Mouse (Mus musculus): ENCODE results near the gene Cacul1. TPM values are rescaled to one million over a fixed set of nuclear protein-coding genes. Genes with fewer than 3 reads are reported as not detected.

Cacul1 gene
- polyA plus RNA-seq, 1 experiment from 2014 or later, result 18.6 TPM

- WGBS, result 92% methylated on average over 3 of the region's 3 CpGs
- ATAC-seq (ENCODE audit: insufficient number of reproducible peaks, low FRiP score, low TSS enrichment, low read depth), result no peak
- Histone ChIP-seq H3K27me3 (no peaks in the 10 kb centered on the region), H3K4me1 (no peaks in the 10 kb centered on the region), H3K4me2 (no peak overlapping the region), H3K9ac (no peak overlapping the region), H3K36me3 (peaks cover 19% of the 10 kb centered on the region; the same call in 1 of the 2 replicates), H3K9me3 (no peaks in the 10 kb centered on the region), H3K4me3 (no peak overlapping the region), H3K27ac (no peak overlapping the region)
These were observed 52.2 kb downstream of the Cacul1 start for GRCm38 (mm10) chr19:60528602-60529001.

- 83% methylated on average over 4 of the region's 4 CpGs for WGBS
- ATAC-seq (ENCODE audit: insufficient number of reproducible peaks, low FRiP score, low TSS enrichment, low read depth), result no peak
- H3K4me2 ChIP-seq, result no peak overlapping the region
- H3K27me3 ChIP-seq, result no peaks in the 10 kb centered on the region
- no peak overlapping the region for H3K4me3 ChIP-seq
- H3K27ac ChIP-seq, result no peak overlapping the region
- peaks cover 15% of the 10 kb centered on the region; the same call in 1 of the 2 replicates for H3K36me3 ChIP-seq
- H3K9me3 ChIP-seq, result no peaks in the 10 kb centered on the region
- no peaks in the 10 kb centered on the region for H3K4me1 ChIP-seq
- H3K9ac ChIP-seq, result no peak overlapping the region
These were observed 53.9 kb downstream of the Cacul1 start for GRCm38 (mm10) chr19:60526876-60527275.

DNA sequence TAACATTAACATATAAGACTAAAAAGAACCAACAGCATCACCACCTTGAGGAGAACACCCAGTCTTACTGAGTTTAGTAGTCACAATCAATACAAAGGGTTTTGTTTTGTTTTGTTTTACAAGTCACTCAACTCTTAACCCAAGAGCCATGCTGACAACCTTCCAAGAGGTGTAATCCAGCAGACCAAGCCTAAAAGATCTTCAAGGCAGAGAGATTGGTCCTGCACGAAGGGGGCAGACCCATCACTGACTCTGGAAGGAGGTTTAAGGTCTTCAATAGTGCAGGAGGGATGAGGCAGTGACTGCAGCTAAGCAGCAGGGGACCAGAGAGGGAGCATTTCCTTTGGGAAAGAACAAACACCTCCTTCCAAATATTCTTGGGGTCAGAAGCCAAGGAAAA lies 55.7 kb downstream of the Cacul1 start:
- no peaks in the 10 kb centered on the region for H3K4me1 ChIP-seq
- no peak for ATAC-seq (ENCODE audit: insufficient number of reproducible peaks, low FRiP score, low TSS enrichment, low read depth)
- no peak overlapping the region for H3K4me3 ChIP-seq
- H3K27ac ChIP-seq, result no peak overlapping the region
- no peak overlapping the region for H3K4me2 ChIP-seq
- H3K9ac ChIP-seq, result no peak overlapping the region
- H3K9me3 ChIP-seq, result no peaks in the 10 kb centered on the region
- no peaks in the 10 kb centered on the region for H3K27me3 ChIP-seq
- 74% methylated on average over 1 of the region's 1 CpGs for WGBS
- H3K36me3 ChIP-seq, result peaks cover 10% of the 10 kb centered on the region; the same call in 1 of the 2 replicates

DNA sequence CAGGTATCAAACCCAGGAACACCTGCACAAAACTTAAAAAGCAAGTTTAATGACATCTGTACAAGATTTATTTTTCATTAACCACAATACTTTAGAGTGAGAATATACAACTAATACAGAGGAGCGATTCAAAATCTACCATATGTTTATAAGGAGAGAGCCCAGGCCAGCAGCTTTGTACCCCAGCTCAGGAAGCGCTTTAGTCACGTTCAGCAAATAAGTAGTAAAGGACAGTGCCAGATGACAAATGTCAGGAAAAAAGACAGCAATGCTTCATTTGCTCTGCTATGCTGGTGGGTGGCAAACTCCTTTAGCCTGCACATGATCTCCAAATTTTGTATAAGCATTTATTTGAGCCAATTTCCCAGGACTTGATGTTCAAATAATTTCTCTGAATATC lies 56.1 kb downstream of the Cacul1 start:
- ATAC-seq (ENCODE audit: insufficient number of reproducible peaks, low FRiP score, low TSS enrichment, low read depth), result no peak
- Histone ChIP-seq H3K27ac (no peak overlapping the region), H3K4me1 (no peaks in the 10 kb centered on the region), H3K4me2 (no peak overlapping the region), H3K9me3 (no peaks in the 10 kb centered on the region), H3K27me3 (no peaks in the 10 kb centered on the region), H3K36me3 (peaks cover 10% of the 10 kb centered on the region; the same call in 1 of the 2 replicates), H3K4me3 (no peak overlapping the region), H3K9ac (no peak overlapping the region)
- WGBS, result 78% methylated on average over 3 of the region's 3 CpGs

DNA sequence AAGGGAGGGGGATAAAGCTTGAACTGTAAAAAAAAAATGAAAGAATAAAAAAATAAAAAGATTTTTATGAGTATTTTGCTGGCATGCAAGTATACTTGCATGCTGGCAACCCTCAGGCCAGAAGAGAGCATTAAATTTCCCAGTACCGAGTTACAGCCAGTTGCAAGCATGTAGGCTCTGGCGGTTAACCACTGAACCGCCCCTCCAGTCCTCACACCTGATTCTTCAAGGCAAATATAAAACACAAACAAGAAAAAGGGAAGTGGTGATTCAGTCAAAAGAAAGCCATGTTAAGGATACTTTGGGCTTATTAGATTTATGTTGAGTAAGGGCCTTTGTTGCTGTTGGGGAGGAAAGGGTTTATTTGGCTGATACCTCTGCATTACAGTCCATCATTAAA lies 60.7 kb downstream of the Cacul1 start:
- Histone ChIP-seq H3K4me3 (no peak overlapping the region), H3K27me3 (no peaks in the 10 kb centered on the region), H3K9ac (no peak overlapping the region), H3K4me2 (no peak overlapping the region), H3K4me1 (no peaks in the 10 kb centered on the region), H3K36me3 (no peaks in the 10 kb centered on the region), H3K27ac (no peak overlapping the region), H3K9me3 (no peaks in the 10 kb centered on the region)
- WGBS, result 63% methylated on average over 3 of the region's 3 CpGs
- no peak for ATAC-seq (ENCODE audit: insufficient number of reproducible peaks, low FRiP score, low TSS enrichment, low read depth)

DNA sequence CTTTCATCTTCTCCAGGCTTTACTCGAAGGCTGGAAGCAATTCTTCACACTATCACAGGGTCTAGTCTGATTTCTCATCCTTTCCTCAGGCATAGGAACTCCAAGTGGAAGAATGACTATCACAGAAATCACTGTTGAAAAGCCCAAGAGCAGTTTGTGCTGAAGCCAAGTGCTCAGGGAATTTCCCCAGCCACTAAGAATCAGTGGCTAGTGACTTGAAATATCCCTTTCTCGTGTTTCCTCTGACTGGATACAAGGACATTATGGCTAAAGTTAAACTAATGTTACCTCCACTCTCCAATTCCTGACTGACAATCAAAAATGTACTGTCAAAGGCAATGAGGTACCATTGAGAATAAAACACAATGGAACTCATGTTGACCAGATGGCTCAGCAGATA lies 65.8 kb downstream of the Cacul1 start:
- no peak overlapping the region for H3K27ac ChIP-seq
- no peaks in the 10 kb centered on the region for H3K9me3 ChIP-seq
- WGBS, result 56% methylated on average over 2 of the region's 2 CpGs
- no peak for ATAC-seq (ENCODE audit: insufficient number of reproducible peaks, low FRiP score, low TSS enrichment, low read depth)
- no peaks in the 10 kb centered on the region for H3K36me3 ChIP-seq
- H3K9ac ChIP-seq, result no peak overlapping the region
- H3K27me3 ChIP-seq, result no peaks in the 10 kb centered on the region
- H3K4me2 ChIP-seq, result no peak overlapping the region
- no peaks in the 10 kb centered on the region for H3K4me1 ChIP-seq
- H3K4me3 ChIP-seq, result no peak overlapping the region

GRCm38 (mm10) chr19:60513431-60513830 lies 67.4 kb downstream of the Cacul1 start:
- 62% methylated on average over 3 of the region's 3 CpGs for WGBS
- Histone ChIP-seq H3K4me2 (no peak overlapping the region), H3K36me3 (no peaks in the 10 kb centered on the region), H3K9ac (no peak overlapping the region), H3K4me1 (no peaks in the 10 kb centered on the region), H3K9me3 (no peaks in the 10 kb centered on the region), H3K4me3 (no peak overlapping the region), H3K27ac (no peak overlapping the region), H3K27me3 (no peaks in the 10 kb centered on the region)
- ATAC-seq (ENCODE audit: insufficient number of reproducible peaks, low FRiP score, low TSS enrichment, low read depth), result no peak

DNA sequence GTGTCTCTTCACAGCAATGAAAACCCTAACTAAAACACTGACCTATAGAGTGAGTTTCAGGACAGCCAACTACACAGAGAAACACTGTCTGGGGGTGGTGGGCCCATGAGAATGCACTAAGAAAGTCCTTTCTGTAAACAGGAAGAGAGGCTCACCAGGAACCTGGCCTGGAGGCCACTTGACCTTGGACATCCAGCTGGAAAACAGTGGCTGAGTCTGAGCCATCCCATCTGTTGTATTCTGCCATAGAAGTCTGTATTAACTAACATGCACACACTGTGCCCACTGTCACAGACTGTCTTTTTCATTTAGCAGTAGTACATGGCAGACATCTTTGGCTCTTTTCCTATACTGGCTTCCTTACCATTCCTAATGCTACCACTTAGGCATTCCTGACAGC lies 80.6 kb downstream of the Cacul1 start:
- Histone ChIP-seq H3K4me2 (no peak overlapping the region), H3K4me1 (no peaks in the 10 kb centered on the region), H3K27ac (no peak overlapping the region), H3K9ac (no peak overlapping the region), H3K9me3 (no peaks in the 10 kb centered on the region), H3K4me3 (no peak overlapping the region), H3K36me3 (no peaks in the 10 kb centered on the region), H3K27me3 (no peaks in the 10 kb centered on the region)
- no peak for ATAC-seq (ENCODE audit: insufficient number of reproducible peaks, low FRiP score, low TSS enrichment, low read depth)

DNA sequence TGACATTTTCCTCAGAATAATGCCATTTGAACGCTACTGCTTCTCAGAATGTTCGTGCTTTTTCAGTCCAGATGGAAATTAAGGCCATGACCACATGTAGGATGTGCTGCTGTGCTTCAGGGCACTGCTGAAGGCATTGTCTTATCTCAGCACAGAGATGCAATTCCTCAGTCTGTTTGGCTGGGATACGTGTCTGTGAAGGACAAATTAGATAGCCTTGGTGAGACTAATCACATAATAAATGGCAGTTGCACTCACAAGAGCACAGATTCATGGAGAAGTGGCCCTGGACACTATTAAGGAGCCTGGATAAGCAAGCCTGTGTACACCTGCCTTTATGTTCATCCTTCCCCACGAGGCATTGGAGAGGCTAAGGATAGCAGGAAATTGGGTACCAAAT lies 83.7 kb downstream of the Cacul1 start:
- H3K27ac ChIP-seq, result no peak overlapping the region
- H3K4me1 ChIP-seq, result no peaks in the 10 kb centered on the region
- H3K9ac ChIP-seq, result no peak overlapping the region
- no peak overlapping the region for H3K4me2 ChIP-seq
- no peak for ATAC-seq (ENCODE audit: insufficient number of reproducible peaks, low FRiP score, low TSS enrichment, low read depth)
- no peaks in the 10 kb centered on the region for H3K9me3 ChIP-seq
- H3K27me3 ChIP-seq, result no peaks in the 10 kb centered on the region
- 69% methylated on average over 4 of the region's 4 CpGs for WGBS
- H3K4me3 ChIP-seq, result no peak overlapping the region
- H3K36me3 ChIP-seq, result no peaks in the 10 kb centered on the region

GRCm38 (mm10) chr19:60495772-60496171 lies 85.1 kb downstream of the Cacul1 start:
- 55% methylated on average over 3 of the region's 3 CpGs for WGBS
- Histone ChIP-seq H3K9ac (no peak overlapping the region), H3K36me3 (no peaks in the 10 kb centered on the region), H3K4me2 (no peak overlapping the region), H3K4me3 (no peak overlapping the region), H3K27ac (no peak overlapping the region), H3K9me3 (no peaks in the 10 kb centered on the region), H3K27me3 (no peaks in the 10 kb centered on the region), H3K4me1 (no peaks in the 10 kb centered on the region)
- ATAC-seq (ENCODE audit: insufficient number of reproducible peaks, low FRiP score, low TSS enrichment, low read depth), result no peak

DNA sequence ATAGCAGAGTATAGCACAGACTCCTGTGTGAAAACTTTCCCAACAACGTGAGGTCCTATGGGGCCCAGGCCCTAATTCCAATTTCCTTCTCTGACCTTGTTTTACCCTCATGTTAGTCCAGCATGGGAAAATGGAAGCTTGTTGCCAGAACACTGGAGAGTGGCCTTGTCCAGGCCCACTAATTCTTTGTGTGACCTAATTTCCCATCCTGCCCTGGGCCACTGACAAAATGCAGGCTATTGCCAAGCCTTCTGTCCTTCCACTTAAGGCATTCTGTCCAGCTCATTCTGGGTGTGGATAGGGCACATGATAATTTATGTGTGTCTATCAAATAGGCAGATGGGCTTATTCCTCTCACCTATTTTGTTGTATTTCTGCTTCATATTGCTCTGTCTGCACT lies 91.3 kb downstream of the Cacul1 start:
- Histone ChIP-seq H3K4me1 (no peaks in the 10 kb centered on the region), H3K27me3 (no peaks in the 10 kb centered on the region), H3K4me3 (no peak overlapping the region), H3K36me3 (no peaks in the 10 kb centered on the region), H3K9ac (no peak overlapping the region), H3K27ac (no peak overlapping the region), H3K4me2 (no peak overlapping the region), H3K9me3 (no peaks in the 10 kb centered on the region)
- WGBS, result 82% methylated on average over 1 of the region's 1 CpGs
- ATAC-seq (ENCODE audit: insufficient number of reproducible peaks, low FRiP score, low TSS enrichment, low read depth), result no peak

GRCm38 (mm10) chr19:60485261-60485660 lies 95.6 kb downstream of the Cacul1 start:
- ATAC-seq (ENCODE audit: insufficient number of reproducible peaks, low FRiP score, low TSS enrichment, low read depth), result no peak
- no peaks in the 10 kb centered on the region for H3K27me3 ChIP-seq
- H3K36me3 ChIP-seq, result no peaks in the 10 kb centered on the region
- no peak overlapping the region for H3K27ac ChIP-seq
- H3K9ac ChIP-seq, result no peak overlapping the region
- no peak overlapping the region for H3K4me3 ChIP-seq
- H3K9me3 ChIP-seq, result no peaks in the 10 kb centered on the region
- H3K4me2 ChIP-seq, result no peak overlapping the region
- H3K4me1 ChIP-seq, result no peaks in the 10 kb centered on the region

DNA sequence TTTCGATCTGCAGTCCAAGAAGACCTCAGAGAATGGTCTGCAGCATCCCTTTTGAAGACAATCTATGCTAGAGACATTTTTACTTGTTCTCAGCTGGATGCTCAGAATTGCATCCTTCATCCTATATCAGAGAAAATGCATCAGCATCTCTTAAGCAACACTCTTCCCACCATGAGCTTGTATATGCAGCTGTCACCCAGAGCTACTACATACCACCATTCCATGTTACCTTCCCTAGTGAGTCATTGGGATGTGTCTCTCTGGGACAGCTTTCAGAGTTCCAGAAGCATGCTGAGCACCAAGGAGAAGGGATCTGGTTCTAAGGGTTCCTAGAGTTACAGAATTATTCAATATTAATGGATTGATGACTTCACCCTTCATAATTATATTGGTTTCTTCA lies 102.0 kb downstream of the Cacul1 start:
- H3K4me1 ChIP-seq, result no peaks in the 10 kb centered on the region
- H3K27me3 ChIP-seq, result no peaks in the 10 kb centered on the region
- H3K36me3 ChIP-seq, result no peaks in the 10 kb centered on the region
- WGBS, result 33% methylated on average over 1 of the region's 1 CpGs
- no peak for ATAC-seq (ENCODE audit: insufficient number of reproducible peaks, low FRiP score, low TSS enrichment, low read depth)
- no peaks in the 10 kb centered on the region for H3K9me3 ChIP-seq
- no peak overlapping the region for H3K27ac ChIP-seq
- no peak overlapping the region for H3K4me3 ChIP-seq
- H3K4me2 ChIP-seq, result no peak overlapping the region
- H3K9ac ChIP-seq, result no peak overlapping the region
